Mouse (Mus musculus) gastrocnemius, adult 8-10 months (tissue): ENCODE measurements around the gene Cfap157. TPM values are rescaled to one million over a fixed set of nuclear protein-coding genes. Genes with fewer than 3 reads are reported as not detected.

Source experiments
- total RNA-seq, 4 experiments: library from RNA; stranded (reverse); gene quantifications; 2 replicates each; pipeline ENCODE4 v1.2.4; 2022

Cfap157 gene
- total RNA-seq, 4 experiments from 2014 or later = not detected

Other genes with a start within 250 kb of the Cfap157 start
- gene Fam102a, start 249.1 kb downstream of the Cfap157 start, total RNA-seq = 1 to 10 TPM; 1.6 to 3.8 (median 2.9) TPM
- 10 to 100 TPM in 3 of 4 experiments, 1 to 10 TPM in 1; 9.2 to 15.0 (median 10.6) TPM for gene Dpm2, start 213.6 kb downstream of the Cfap157 start, total RNA-seq
- not detected for gene Pip5kl1, start 209.6 kb downstream of the Cfap157 start, total RNA-seq
- not detected for gene 9430097D07Rik, start 208.7 kb downstream of the Cfap157 start, total RNA-seq
- 10 to 100 TPM; 11.4 to 15.5 (median 13.8) TPM for gene St6galnac4, start 197.3 kb downstream of the Cfap157 start, total RNA-seq
- 10 to 100 TPM; 48.6 to 61.3 (median 54.9) TPM for gene St6galnac6, start 184.7 kb downstream of the Cfap157 start, total RNA-seq
- 1,000 to 10,000 TPM; 1,455 to 1,877 (median 1,746) TPM for gene Ak1, start 162.7 kb downstream of the Cfap157 start, total RNA-seq
- gene Eng, start 137.8 kb downstream of the Cfap157 start, total RNA-seq = 10 to 100 TPM; 17.4 to 26.6 (median 20.5) TPM
- 1 to 10 TPM; 4.2 to 5.8 (median 4.7) TPM for gene Fpgs, start 80.3 kb downstream of the Cfap157 start, total RNA-seq
- gene Cdk9, start 71.4 kb downstream of the Cfap157 start, total RNA-seq = 10 to 100 TPM; 17.0 to 22.2 (median 20.8) TPM
- gene Sh2d3c, start 63.4 kb downstream of the Cfap157 start, total RNA-seq = 1 to 10 TPM; 3.3 to 6.6 (median 6.1) TPM
- not detected for gene 6330409D20Rik, start 43.4 kb downstream of the Cfap157 start, total RNA-seq
- gene Tor2a, start 27.2 kb downstream of the Cfap157 start, total RNA-seq = 1 to 10 TPM; 4.3 to 5.1 (median 4.6) TPM
- gene Ttc16, start 8.8 kb downstream of the Cfap157 start, total RNA-seq = under 1 TPM in 1 of 4 experiments, not detected in 3; 0.09 TPM
- 1 to 10 TPM; 1.4 to 3.8 (median 2.3) TPM for gene Ptrh1, start 8.6 kb downstream of the Cfap157 start, total RNA-seq
- gene Stxbp1, start 62.8 kb upstream of the Cfap157 start, total RNA-seq = 1 to 10 TPM; 2.0 to 2.6 (median 2.1) TPM
- gene Fam129b, start 91.7 kb upstream of the Cfap157 start, total RNA-seq = 1 to 10 TPM; 3.8 to 6.3 (median 5.4) TPM
- gene Rpl12, start 177.1 kb upstream of the Cfap157 start, total RNA-seq = 100 to 1,000 TPM in 2 of 4 experiments, 10 to 100 TPM in 2; 77.4 to 121 (median 96.8) TPM
- gene Lrsam1, start 177.2 kb upstream of the Cfap157 start, total RNA-seq = 10 to 100 TPM; 10.1 to 14.6 (median 11.8) TPM
- gene Slc2a8, start 197.7 kb upstream of the Cfap157 start, total RNA-seq = 10 to 100 TPM in 3 of 4 experiments, 1 to 10 TPM in 1; 9.6 to 12.7 (median 10.2) TPM